Mouse (Mus musculus) stomach, postnatal 0 days (tissue): ENCODE data around the gene Plekha6.

Experiments
- CTCF ChIP-seq: IDR thresholded peaks from 2 replicates; pipeline ENCODE4 v1.5.1; 2016; ENCODE audit warnings: antibody characterized with exemption, low read depth, mild to moderate bottlenecking, moderate library complexity
- EP300 ChIP-seq: optimal IDR thresholded peaks from 2 replicates; pipeline ENCODE3; 2016; ENCODE audit warnings: antibody characterized with exemption

GRCm38 (mm10) chr1:133199706-133200105 is 35.7 kb downstream of the Plekha6 start:
- TF ChIP-seq CTCF (no peak), EP300 (no peak)
